Mouse (Mus musculus) G1E (cell line): ENCODE results near the gene Sept3. TPM values are rescaled to one million over a fixed set of nuclear protein-coding genes. Genes with fewer than 3 reads are reported as not detected.
"Not testable (repeated sequence)": the region's sequence is repeated elsewhere in the genome, so short reads cannot be mapped to it uniquely, and the experiment has no call there.

Source experiments
- ATAC-seq: 2 replicates; pipeline ENCODE4 v1.8.0; 2016; ENCODE audit warnings: mild to moderate bottlenecking; ENCODE audit not compliant: insufficient number of reproducible peaks, poor library complexity, low FRiP score, severe bottlenecking; ENCODE audit errors: extremely low read depth
- DNase-seq: peaks from one replicate; pipeline ENCODE4 v3.0.0; 2012; ENCODE audit warnings: low spot score
- H3K27me3 ChIP-seq: 2 replicates; pipeline ENCODE4 v1.6.1; 2012; ENCODE audit warnings: mild to moderate bottlenecking, low read length, inconsistent platforms; ENCODE audit not compliant: insufficient read depth
- H3K36me3 ChIP-seq: replicated peaks from 2 replicates; pipeline ENCODE3; 2012; ENCODE audit warnings: mild to moderate bottlenecking, inconsistent platforms
- H3K4me1 ChIP-seq: 2 replicates; pipeline ENCODE4 v1.6.1; 2012; ENCODE audit warnings: low read depth, low read length, inconsistent platforms, mixed read lengths; ENCODE audit not compliant: insufficient read depth
- H3K4me3 ChIP-seq: 2 replicates; pipeline ENCODE4 v1.5.1; 2012; ENCODE audit warnings: low read depth, mild to moderate bottlenecking, inconsistent platforms, low read length, moderate library complexity, mixed read lengths
- H3K9me3 ChIP-seq: replicated peaks from 2 replicates; pipeline ENCODE4 v1.6.1; 2012; ENCODE audit warnings: inconsistent platforms
- CTCF ChIP-seq: IDR thresholded peaks from 2 replicates; pipeline ENCODE4 v1.5.1; 2012; ENCODE audit warnings: low read depth, low read length, inconsistent platforms, mixed read lengths
- GATA1 ChIP-seq: IDR thresholded peaks from 2 replicates; pipeline ENCODE4 v1.6.1; 2012; ENCODE audit warnings: borderline replicate concordance, low read length, inconsistent platforms, mixed read lengths
- GATA2 ChIP-seq: IDR thresholded peaks from 2 replicates; pipeline ENCODE4 v1.6.1; 2012; ENCODE audit warnings: low read depth, low read length, inconsistent platforms, borderline replicate concordance
- POLR2AphosphoS5 ChIP-seq: IDR thresholded peaks from 2 replicates; pipeline ENCODE4 v1.6.1; 2012; ENCODE audit warnings: low read depth, low read length, inconsistent platforms; ENCODE audit not compliant: insufficient replicate concordance
- TAL1 ChIP-seq: conservative IDR thresholded peaks from 2 replicates; pipeline ENCODE4 v1.6.1; 2012; ENCODE audit warnings: low read depth, low read length, inconsistent platforms, mixed read lengths
- polyA plus RNA-seq: library from polyadenylated mRNA; stranded (reverse); fragments of >175 nt; gene quantifications from 2 replicates; pipeline ENCODE4 v1.2.3, GENCODE M21; 2012
- total RNA-seq, 2 experiments: library from RNA; stranded (forward) in 1 of 2; stranded (reverse) in 1 of 2; fragments of 200-1000 nt in 1 of 2; fragments of >200 nt in 1 of 2; fragmentation: Nextera tagmentation in 1 of 2; gene quantifications; 2 replicates each; pipeline ENCODE4 v1.2.3; 2014 to 2017

The Sept3 gene
- total and polyA plus RNA-seq, 3 experiments, result 0.05 TPM; not detected in 2

DNA sequence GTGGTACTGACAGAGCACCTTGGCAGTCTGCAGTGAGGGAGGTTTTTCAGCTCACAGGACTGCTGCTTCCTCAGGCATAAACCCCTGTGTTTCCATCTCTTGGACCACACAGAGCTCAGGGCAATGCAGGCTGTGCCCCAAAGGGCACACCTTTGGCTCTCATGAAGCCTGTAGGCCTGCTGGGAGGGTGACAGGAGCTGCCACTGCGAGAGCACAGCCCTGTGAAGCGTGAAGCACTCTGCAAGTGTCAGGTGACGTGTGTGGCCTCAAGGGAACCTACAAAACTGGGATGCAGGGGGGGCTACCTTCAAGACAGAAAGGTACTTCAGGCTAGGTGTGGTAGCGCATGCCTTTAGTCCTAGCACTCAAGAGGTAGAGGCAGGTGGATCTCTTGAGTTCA, 42.0 kb upstream of the Sept3 start:
- Histone ChIP-seq H3K27me3 (no peaks in the 10 kb centered on the region), H3K4me3 (no peak overlapping the region), H3K9me3 (no peaks in the 10 kb centered on the region), H3K4me1 (peaks cover 52% of the 10 kb centered on the region), H3K36me3 (peaks cover 53% of the 10 kb centered on the region)
- DNase-seq, result no peak
- ATAC-seq, result no peak
- TF ChIP-seq TAL1 (no peak), GATA1 (no peak), POLR2AphosphoS5 (no peak), CTCF (no peak), GATA2 (no peak)

DNA sequence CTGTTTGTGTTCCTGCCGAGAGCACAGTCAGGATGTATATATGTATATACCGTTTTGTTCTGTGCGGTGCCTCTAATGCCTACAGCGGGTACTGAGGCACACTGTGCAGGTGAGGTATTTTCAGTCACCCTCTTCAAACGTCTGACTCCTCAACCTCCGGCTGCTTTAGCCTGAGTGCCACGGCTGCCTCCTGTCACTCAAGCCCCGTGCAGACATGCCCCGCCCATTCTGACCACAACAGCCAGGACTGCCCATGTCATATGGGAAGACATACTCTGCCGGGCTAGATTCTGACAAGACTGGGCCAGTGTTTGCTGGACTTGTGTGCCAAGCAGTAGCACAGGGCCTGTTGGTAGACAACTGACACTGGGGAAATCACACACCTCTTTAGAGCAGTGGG, 39.0 kb upstream of the Sept3 start:
- H3K36me3 ChIP-seq, result peaks cover 80% of the 10 kb centered on the region
- DNase-seq (peak; percentile 83), ATAC-seq (peak; percentile 60)
- H3K27me3 ChIP-seq, result no peaks in the 10 kb centered on the region
- peak overlapping the region; percentile 13; the same call in 1 of the 2 replicates for H3K4me3 ChIP-seq
- H3K4me1 ChIP-seq, result peaks cover 35% of the 10 kb centered on the region
- TF ChIP-seq TAL1 (no peak), GATA1 (no peak), CTCF (no peak), POLR2AphosphoS5 (no peak), GATA2 (no peak)
- no peaks in the 10 kb centered on the region for H3K9me3 ChIP-seq

DNA sequence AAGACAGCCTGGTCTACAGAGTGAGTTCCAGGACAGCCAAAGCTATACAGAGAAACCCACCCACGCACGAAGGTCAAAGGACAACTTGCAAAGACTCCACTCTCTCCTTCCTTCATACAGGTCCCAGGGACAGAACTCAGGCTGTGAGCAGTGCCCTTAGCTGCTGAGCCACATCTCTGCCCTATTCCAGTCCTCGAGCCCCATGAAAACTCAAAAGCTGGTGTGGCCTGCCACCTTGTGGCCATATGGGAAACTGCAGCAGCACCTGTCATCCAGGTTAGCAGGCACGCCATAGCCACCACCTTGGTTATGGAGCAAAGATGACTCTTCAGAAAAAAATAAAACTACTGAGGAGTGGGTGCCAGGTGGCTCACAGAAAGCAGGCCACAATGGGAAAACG, 38.1 kb upstream of the Sept3 start:
- peak; percentile 34 for ATAC-seq
- DNase-seq, result peak; percentile 71

DNA sequence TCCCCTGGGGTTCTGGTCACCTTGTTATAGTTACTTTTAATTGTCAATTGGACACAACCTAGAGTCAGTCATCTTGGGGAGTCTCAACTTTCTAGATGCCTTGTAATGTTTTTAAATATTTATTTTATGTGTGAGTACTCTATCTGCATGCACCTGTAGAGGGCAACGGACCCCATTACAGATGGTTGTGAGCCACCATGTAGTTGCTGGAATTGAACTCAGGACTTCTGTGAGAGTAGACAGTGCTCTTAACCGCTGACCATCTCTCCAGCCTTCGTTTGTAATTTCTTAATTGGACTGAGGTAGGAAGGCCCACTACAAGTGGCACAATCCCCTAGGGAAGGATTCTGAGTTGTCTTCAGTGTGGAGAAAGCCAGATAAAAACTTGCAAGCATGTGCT, 31.4 kb upstream of the Sept3 start:
- DNase-seq (no peak), ATAC-seq (no peak)
- Histone ChIP-seq H3K9me3 (no peaks in the 10 kb centered on the region), H3K27me3 (no peaks in the 10 kb centered on the region), H3K4me1 (peaks cover 24% of the 10 kb centered on the region), H3K36me3 (peaks cover 34% of the 10 kb centered on the region), H3K4me3 (peak overlapping the region; percentile 88)
- TF ChIP-seq CTCF, result no peak

More for the DNA sequence above, 38.1 kb upstream of the Sept3 start:
- Histone ChIP-seq H3K36me3 (peaks cover 89% of the 10 kb centered on the region), H3K4me3 (no peak overlapping the region), H3K4me1 (peaks cover 32% of the 10 kb centered on the region), H3K27me3 (no peaks in the 10 kb centered on the region), H3K9me3 (no peaks in the 10 kb centered on the region)
- TF ChIP-seq GATA1, result no peak
- TF ChIP-seq CTCF, result peak; percentile 95

DNA sequence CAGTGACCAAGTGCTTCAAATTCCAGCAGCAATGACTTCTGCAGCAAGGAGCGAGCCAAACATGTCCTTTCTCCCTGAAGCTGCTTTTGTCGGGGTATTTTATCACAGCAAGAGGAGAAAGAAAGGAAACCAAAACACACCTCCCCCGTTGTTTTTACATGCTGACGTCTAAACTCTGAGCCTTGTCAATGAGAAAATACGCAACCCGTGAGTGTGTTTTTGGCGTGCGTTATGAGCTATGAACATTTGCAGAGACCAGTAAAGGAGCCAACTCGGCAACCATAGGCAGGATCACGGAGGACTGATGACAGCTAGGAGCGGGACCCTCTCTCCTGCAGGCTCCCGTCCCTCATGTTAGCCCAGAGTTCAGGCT, 31.0 kb upstream of the Sept3 start:
- H3K36me3 ChIP-seq, result peaks cover 30% of the 10 kb centered on the region
- peak overlapping the region; percentile 88 for H3K4me3 ChIP-seq
- peaks cover 24% of the 10 kb centered on the region for H3K4me1 ChIP-seq
- TF ChIP-seq TAL1 (no peak), GATA2 (no peak), CTCF (no peak), POLR2AphosphoS5 (no peak), GATA1 (no peak)
- no peaks in the 10 kb centered on the region for H3K27me3 ChIP-seq
- DNase-seq (no peak), ATAC-seq (no peak)
- H3K9me3 ChIP-seq, result no peaks in the 10 kb centered on the region

DNA sequence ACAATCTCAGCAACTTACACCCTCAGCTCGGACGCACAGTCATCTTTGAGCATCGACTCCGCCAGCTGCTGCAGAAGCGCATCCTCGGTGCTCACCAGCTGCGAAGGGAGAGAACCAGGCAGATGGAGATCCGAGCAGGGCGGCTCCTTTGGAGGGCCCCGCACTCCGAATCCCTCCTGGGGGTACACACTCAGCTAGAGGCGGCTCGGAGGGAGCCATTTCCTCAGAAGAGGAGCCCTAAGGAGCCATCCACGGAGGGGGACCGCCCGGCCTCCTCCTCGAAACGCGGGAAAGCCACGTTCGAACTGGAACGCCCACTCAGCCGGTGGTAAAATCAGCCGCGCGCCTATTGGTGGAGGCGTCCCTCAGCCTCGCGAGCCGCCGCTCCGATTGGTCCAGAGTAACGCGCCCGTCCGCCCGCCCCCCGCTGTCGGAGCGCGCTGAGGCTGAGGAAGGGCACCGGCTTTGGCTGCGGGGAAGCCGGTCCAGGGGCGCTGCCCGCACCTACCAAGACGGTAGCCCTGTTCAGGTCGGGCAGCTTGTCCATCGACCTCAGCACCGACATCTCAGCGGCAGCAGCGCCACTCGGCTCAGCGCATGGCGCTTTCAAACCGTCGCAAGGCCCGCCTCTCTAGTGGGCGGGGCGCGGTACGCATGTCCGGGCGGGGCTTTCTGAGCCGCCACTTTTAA, 30.4 kb upstream of the Sept3 start, which contains the start of gene Cenpm:
Gene Cenpm, minus strand, starts transcription at position 634 of the 690 bp plus-strand sequence.
- ATAC-seq, result peak; percentile 95
- Histone ChIP-seq H3K9me3 (no peaks in the 10 kb centered on the region), H3K4me3 (peak within 1 kb of the TSS; percentile 88), H3K27me3 (no peaks in the 10 kb centered on the region), H3K4me1 (peaks cover 24% of the 10 kb centered on the region), H3K36me3 (peaks cover 25% of the 10 kb centered on the region)
- TF ChIP-seq GATA2 (no peak), POLR2AphosphoS5 (no peak), TAL1 (no peak), GATA1 (no peak), CTCF (no peak)
- peak; percentile 95 for DNase-seq

DNA sequence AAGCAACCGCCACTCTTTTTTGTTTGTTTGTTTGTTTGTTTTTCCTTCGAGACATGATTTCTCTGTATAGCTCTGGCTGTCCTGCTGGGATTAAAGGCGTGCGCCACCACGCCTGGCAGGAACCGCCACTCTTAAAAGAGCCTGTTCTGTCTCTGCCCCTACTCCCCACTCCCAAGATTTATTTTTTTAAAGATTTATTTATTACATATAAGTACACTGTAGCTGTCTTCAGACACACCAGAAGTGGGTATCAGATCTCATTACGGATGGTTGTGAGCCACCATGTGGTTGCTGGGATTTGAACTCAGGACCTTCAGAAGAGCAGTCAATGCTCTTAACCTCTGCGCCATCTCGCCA, 29.9 kb upstream of the Sept3 start:
- peaks cover 24% of the 10 kb centered on the region for H3K4me1 ChIP-seq
- peaks cover 20% of the 10 kb centered on the region for H3K36me3 ChIP-seq
- H3K27me3 ChIP-seq, ATAC-seq, H3K9me3 ChIP-seq, DNase-seq: not testable (repeated sequence)
- peak overlapping the region; percentile 88 for H3K4me3 ChIP-seq
